ENCODE assay signal across 16 mouse cellular contexts in genomic region chr1:179628438-179629106, GRCm38 (mm10). TPM values are rescaled to one million over a fixed set of nuclear protein-coding genes. Genes with fewer than 3 reads are reported as not detected.
DNase-seq lines count a peak whose midpoint lies in the region; ATAC-seq and TF ChIP-seq lines count a peak whose summit lies in the region.
"Had no signal": no experiment of that assay in that cellular context is flagged by ENCODE, and none has a peak within 500 bp of the region (broad histone marks: within the 10 kb centered on the region; RNA-seq: fewer than 3 reads in every experiment).

No protein-coding gene starts in this region.

- H3K27me3 ChIP-seq in heart, embryonic 12.5 days (replicated peaks): no peaks in the 10 kb centered on the region
- H3K27me3 ChIP-seq in ES-Bruce4 (ENCODE audit: control insufficient read depth, insufficient read depth, low read length, poor library complexity, severe bottlenecking): no peaks in the 10 kb centered on the region
- no peaks in the 10 kb centered on the region for H3K27me3 ChIP-seq in intestine, embryonic 16.5 days (replicated peaks; ENCODE audit: control insufficient read depth, insufficient read depth, low read length)
- H3K27me3 ChIP-seq: neural tube, embryonic 13.5 days had no signal

- no peaks in the 10 kb centered on the region for H3K9me3 ChIP-seq in heart, embryonic 12.5 days (replicated peaks)
- H3K9me3 ChIP-seq in ES-Bruce4 (replicated peaks; ENCODE audit: control insufficient read depth, insufficient read depth, low read length, poor library complexity, severe bottlenecking): no peaks in the 10 kb centered on the region
- H3K9me3 ChIP-seq in intestine, embryonic 16.5 days (ENCODE audit: control insufficient read depth, low read length): no peaks in the 10 kb centered on the region
- H3K9me3 ChIP-seq: neural tube, embryonic 13.5 days had no signal

- peak overlapping the region; percentile 47 for H3K4me2 ChIP-seq in heart, embryonic 12.5 days
- H3K4me2 ChIP-seq in intestine, embryonic 16.5 days (ENCODE audit: low read depth, low read length): peak overlapping the region; percentile 15; the same call in 1 of the 2 replicates
- H3K4me2 ChIP-seq: neural tube, embryonic 13.5 days had no signal

- 39% methylated on average over 8 of the region's 8 CpGs for WGBS in heart, embryonic 12.5 days
- WGBS in intestine, embryonic 16.5 days: 43% methylated on average over 8 of the region's 8 CpGs

- TF ChIP-seq POLR2A in ES-Bruce4 (IDR thresholded peaks at IDR 0.05; ENCODE audit: insufficient read depth, low read length): no peak

- no peak overlapping the region for H3K4me3 ChIP-seq in heart, embryonic 12.5 days
- H3K4me3 ChIP-seq in ES-Bruce4 (ENCODE audit: low read depth, low read length): no peak overlapping the region
- peak overlapping the region; percentile 7; the same call in 1 of the 2 replicates for H3K4me3 ChIP-seq in intestine, embryonic 16.5 days (ENCODE audit: low read length)
- H3K4me3 ChIP-seq: left cerebral cortex, adult 2 months; neural tube, embryonic 13.5 days had no signal

- peak overlapping the region; percentile 32; the same call in 1 of the 2 replicates for H3K27ac ChIP-seq in heart, embryonic 12.5 days (ENCODE audit: poor library complexity, severe bottlenecking)
- peak overlapping the region; percentile 73 for H3K27ac ChIP-seq in ES-Bruce4 (ENCODE audit: insufficient read depth, low read length)
- peak overlapping the region; percentile 23; the same call in 1 of the 2 replicates for H3K27ac ChIP-seq in intestine, embryonic 16.5 days (ENCODE audit: low read length)
- H3K27ac ChIP-seq: left cerebral cortex, adult 2 months; neural tube, embryonic 13.5 days had no signal

- H3K36me3 ChIP-seq in heart, embryonic 12.5 days: peaks cover 12% of the 10 kb centered on the region
- no peaks in the 10 kb centered on the region for H3K36me3 ChIP-seq in ES-Bruce4 (ENCODE audit: control insufficient read depth, insufficient read depth, low read length, poor library complexity, severe bottlenecking)
- H3K36me3 ChIP-seq in intestine, embryonic 16.5 days (ENCODE audit: control insufficient read depth, insufficient read depth, low read length): peaks cover 3% of the 10 kb centered on the region

- intact Hi-C loops in heart, postnatal 10 days (cut with DNase I): no loop called here
- intact Hi-C loops in left cerebral cortex, postnatal 14 days (cut with DNase I): no loop called here

- ATAC-seq in heart, embryonic 12.5 days (ENCODE audit: insufficient number of reproducible peaks, low FRiP score): 0 out of 2 replicates have a peak, but pooled peaks have one; percentile 18
- peak; percentile 97 for ATAC-seq in intestine, embryonic 16.5 days
- peak; percentile 58; the same call in 1 of the 2 replicates for ATAC-seq in megakaryocyte-erythroid progenitor cell, adult 5-6 weeks (replicated peaks; ENCODE audit: low FRiP score, low TSS enrichment, poor library complexity, severe bottlenecking)
- ATAC-seq in megakaryocyte progenitor cell, adult 5-6 weeks (replicated peaks; ENCODE audit: poor library complexity): no peak

- no peak for DNase-seq in heart, postnatal 10 days
- DNase-seq in ovary, postnatal 14 days (ENCODE audit: low spot score): no peak
- no peak for DNase-seq in left cerebral cortex, postnatal 14 days (ENCODE audit: low spot score in 2 of 2)
- DNase-seq: cerebellum, adult 9-10 months; gastrocnemius, postnatal 36 days; kidney, adult 2 months; lung, adult 18-20 months; retina, postnatal 1 day; thymus, adult 2 months had no signal

- no peak overlapping the region for H3K9ac ChIP-seq in heart, embryonic 12.5 days
- no peak overlapping the region for H3K9ac ChIP-seq in ES-Bruce4 (ENCODE audit: low read depth, poor library complexity, severe bottlenecking)
- 0 out of 2 replicates have a peak overlapping the region, but pooled peaks have one; percentile 2 for H3K9ac ChIP-seq in intestine, embryonic 16.5 days (ENCODE audit: low read depth, low read length)
- H3K9ac ChIP-seq: neural tube, embryonic 13.5 days had no signal

- TF ChIP-seq CTCF in ES-Bruce4 (IDR thresholded peaks at IDR 0.05; ENCODE audit: low read depth, low read length): no peak

- TF ChIP-seq EP300 in ES-Bruce4 (IDR thresholded peaks at IDR 0.05; ENCODE audit: insufficient read depth, low read depth, low read length): peak; percentile 60

- H3K4me1 ChIP-seq in heart, embryonic 12.5 days (replicated peaks): peaks cover 16% of the 10 kb centered on the region
- H3K4me1 ChIP-seq in ES-Bruce4 (ENCODE audit: control insufficient read depth, insufficient read depth, low read length): peaks cover 7% of the 10 kb centered on the region
- H3K4me1 ChIP-seq in intestine, embryonic 16.5 days (ENCODE audit: control insufficient read depth, insufficient read depth, low read length): no peaks in the 10 kb centered on the region

RNA-seq across cellular contexts. Expression of gene Sccpdh, which starts 39.4 kb away (rescaled TPM):
- polyA plus RNA-seq in heart, embryonic 12.5 days (2016; fragmentation: Nextera tagmentation; extraction: Ambion mirVana): 86.9 and 91.4 TPM in 2 replicates
- 10 to 100 TPM; 68.9 to 70.8 TPM for total RNA-seq in heart, postnatal 10 days (2021)
- 44.2 and 48.5 TPM in 2 replicates for polyA plus RNA-seq in ES-Bruce4 (2011; ENCODE audit: insufficient read depth, insufficient read length, low read depth, missing spikeins)
- 47.1 and 49.8 TPM in 2 replicates for polyA plus RNA-seq in intestine, embryonic 16.5 days (2015; fragmentation: Nextera tagmentation; extraction: Ambion mirVana)
- 1.4 and 5.1 TPM in 2 replicates for total RNA-seq in megakaryocyte-erythroid progenitor cell, adult 5-6 weeks (2014; fragmentation: Nextera tagmentation)
- 13.2 and 26.4 TPM in 2 replicates for total RNA-seq in megakaryocyte-erythroid progenitor cell, adult 5-6 weeks (2017)
- 10 to 100 TPM; 58.6 to 61.2 TPM for total RNA-seq in left cerebral cortex, postnatal 14 days (2021)
- 18.6 and 26.6 TPM in 2 replicates for total RNA-seq in megakaryocyte progenitor cell, adult 5-6 weeks (2015)
- 42.4 and 43.7 TPM in 2 replicates for total RNA-seq in megakaryocyte progenitor cell, adult 5-6 weeks (2017)

Comparison
In these comparisons a context has a peak if more than half of its experiments do, and no peak if none do; other contexts are left out.
1. H3K27ac ChIP-seq: peak in every context shown above with its lines; median percentile 73 in ES-Bruce4; 32 in heart, embryonic 12.5 days; 23 in intestine, embryonic 16.5 days.